Mouse (Mus musculus): ENCODE results near the gene Cadm1.

DNA sequence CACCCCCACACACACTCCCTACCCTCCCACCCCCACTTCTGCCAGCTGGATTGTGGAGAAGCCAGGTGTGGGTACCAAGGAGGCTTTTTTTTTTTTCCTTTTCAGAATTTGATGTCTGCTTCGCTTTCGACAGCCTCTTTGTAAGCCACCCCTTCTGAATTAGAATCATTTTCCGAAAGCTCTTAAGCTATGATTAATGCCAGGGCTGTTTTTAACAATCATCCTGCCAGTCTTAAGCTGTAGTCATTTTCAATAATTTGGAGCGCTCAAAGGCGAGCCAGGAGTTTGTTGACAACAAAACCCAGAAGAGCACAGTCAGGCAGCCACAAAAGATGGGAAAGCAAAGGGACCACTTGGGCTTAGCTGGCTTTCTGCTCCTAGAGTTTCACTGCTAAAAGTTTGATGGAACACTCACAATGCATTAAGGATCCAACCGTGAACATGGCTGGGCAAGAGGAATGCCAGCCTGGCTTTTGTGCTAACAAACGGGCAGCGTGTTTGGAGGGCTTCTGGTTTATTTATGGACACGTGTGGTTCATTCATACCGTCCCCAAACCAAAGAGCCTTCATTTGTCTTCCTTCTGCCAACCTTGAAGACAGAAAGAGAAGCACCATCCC lies 328.9 kb downstream of the Cadm1 start:
- TF ChIP-seq CTCF (IDR thresholded peaks at IDR 0.05; ENCODE audit: extremely low read depth, insufficient read length, insufficient replicate concordance, low read depth, low read length) (no peak), POLR2A (IDR thresholded peaks at IDR 0.05; ENCODE audit: low read depth, low read length) (no peak)
